Mouse (Mus musculus) frontal cortex, postnatal 10 days (tissue): ENCODE data around the gene Exoc4.

Source experiments
- DNase-seq, 2 experiments: peaks; one replicate each; pipeline ENCODE4 v3.0.0; 2022; ENCODE audit warnings: low spot score in 2 of 2, mixed read lengths in 1 of 2

Gene Exoc4

GRCm38 (mm10) chr6:33930087-33930945 is 681.4 kb downstream of the Exoc4 start:
- no peak for DNase-seq

- no peak for DNase-seq
These were observed 689.0 kb downstream of the Exoc4 start for GRCm38 (mm10) chr6:33937906-33938305.

GRCm38 (mm10) chr6:33939169-33939568 is 690.3 kb downstream of the Exoc4 start:
- no peak for DNase-seq

- DNase-seq: no peak
These were observed 698.1 kb downstream of the Exoc4 start for GRCm38 (mm10) chr6:33946911-33947489.

- DNase-seq: no peak
These were observed 701.2 kb downstream of the Exoc4 start for GRCm38 (mm10) chr6:33950113-33950512.

GRCm38 (mm10) chr6:33955469-33955868 is 706.6 kb downstream of the Exoc4 start:
- no peak for DNase-seq

- DNase-seq: no peak
These were observed 709.4 kb downstream of the Exoc4 start for GRCm38 (mm10) chr6:33958281-33958680.

- DNase-seq: no peak
These were observed 711.9 kb downstream of the Exoc4 start for GRCm38 (mm10) chr6:33960766-33961165.

- no peak for DNase-seq
These were observed 714.2 kb downstream of the Exoc4 start for GRCm38 (mm10) chr6:33963092-33963491.

GRCm38 (mm10) chr6:33965571-33965970 is 716.7 kb downstream of the Exoc4 start:
- no peak for DNase-seq

GRCm38 (mm10) chr6:33968746-33969145 is 719.9 kb downstream of the Exoc4 start:
- DNase-seq: no peak

- DNase-seq: no peak
These were observed 723.9 kb downstream of the Exoc4 start for GRCm38 (mm10) chr6:33972801-33973200.

GRCm38 (mm10) chr6:33976576-33976975 is 727.7 kb downstream of the Exoc4 start:
- DNase-seq: no peak

- no peak for DNase-seq
These were observed 728.6 kb downstream of the Exoc4 start for GRCm38 (mm10) chr6:33977448-33977847.

- DNase-seq: no peak
These were observed 729.0 kb downstream of the Exoc4 start for GRCm38 (mm10) chr6:33977880-33978279.

GRCm38 (mm10) chr6:33982709-33983108 is 733.8 kb downstream of the Exoc4 start:
- no peak for DNase-seq

- DNase-seq: no peak
These were observed 738.2 kb downstream of the Exoc4 start for GRCm38 (mm10) chr6:33987132-33987531.

- DNase-seq: peak in 1 of 2 experiments; percentile 21
These were observed 743.5 kb downstream of the Exoc4 start for GRCm38 (mm10) chr6:33992213-33993034.

- no peak for DNase-seq
These were observed 745.0 kb downstream of the Exoc4 start for GRCm38 (mm10) chr6:33993842-33994241.

GRCm38 (mm10) chr6:33998590-33998989 is 749.7 kb downstream of the Exoc4 start:
- DNase-seq: no peak

GRCm38 (mm10) chr6:33999530-33999929 is 750.6 kb downstream of the Exoc4 start:
- no peak for DNase-seq

- DNase-seq: no peak
These were observed 751.8 kb downstream of the Exoc4 start for GRCm38 (mm10) chr6:34000644-34001043.
